Mouse (Mus musculus): ENCODE results near the gene Ism2. TPM values are rescaled to one million over a fixed set of nuclear protein-coding genes. Genes with fewer than 3 reads are reported as not detected.

The Ism2 gene
- total and polyA plus RNA-seq, 3 experiments, result not detected

DNA sequence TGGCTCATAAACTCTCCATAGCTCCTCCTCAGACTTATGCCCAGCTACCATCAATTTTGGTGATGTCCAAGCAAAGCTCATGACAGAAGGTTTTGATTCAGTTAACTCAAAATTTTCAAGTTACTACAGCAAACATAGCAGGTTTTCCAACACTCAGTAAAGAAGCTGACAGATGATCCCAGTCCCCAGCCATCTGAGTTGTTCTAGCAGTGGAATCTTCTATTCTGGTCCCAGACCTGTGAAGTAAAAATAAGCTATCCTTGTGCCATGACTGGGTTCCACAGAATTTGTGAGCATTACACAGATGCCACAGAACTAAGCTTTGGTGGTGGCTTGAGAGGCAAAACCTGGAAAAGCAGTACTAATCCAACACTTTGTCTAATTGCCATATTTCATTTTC, 34.3 kb upstream of the Ism2 start:
- Histone ChIP-seq H3K4me3 (ENCODE audit: control insufficient read depth in 1 of 2, insufficient read depth in 1 of 2, low read depth in 2 of 2, low read length in 2 of 2) (no peak overlapping the region), H3K79me2 (ENCODE audit: control insufficient read depth, insufficient read depth, low read length, poor library complexity) (no peaks in the 10 kb centered on the region), H3K4me1 (ENCODE audit: control insufficient read depth in 1 of 2, insufficient read depth in 2 of 2, low read length in 2 of 2) (peaks cover 9 to 21% of the 10 kb centered on the region in 2 experiments), H3K27ac (ENCODE audit: control insufficient read depth, low read depth, low read length) (no peak overlapping the region), H3K9me3 (replicated peaks; ENCODE audit: insufficient read depth, low read length) (no peaks in the 10 kb centered on the region), H3K27me3 (ENCODE audit: control insufficient read depth in 1 of 2, insufficient read depth in 2 of 2, low read length in 2 of 2) (no peaks in the 10 kb centered on the region), H3K9ac (ENCODE audit: control insufficient read depth, low read depth, low read length, poor library complexity, severe bottlenecking) (no peak overlapping the region), H3K36me3 (ENCODE audit: control insufficient read depth in 1 of 2, insufficient read depth in 2 of 2, low read length in 2 of 2) (peaks cover 2 to 21% of the 10 kb centered on the region in 2 experiments)
- DNase-seq (ENCODE audit: low read depth, low spot score), result no peak
- TF ChIP-seq TCF12 (IDR thresholded peaks at IDR 0.05; ENCODE audit: low read depth, low read length) (no peak), ZMIZ1 (IDR thresholded peaks at IDR 0.05; ENCODE audit: low read depth, low read length) (no peak), ETS1 (IDR thresholded peaks at IDR 0.05; ENCODE audit: low read depth, low read length) (no peak), ZNF384 (IDR thresholded peaks at IDR 0.05; ENCODE audit: low read depth, low read length) (no peak), ZKSCAN1 (IDR thresholded peaks at IDR 0.05; ENCODE audit: low read depth, low read length) (no peak), USF2 (IDR thresholded peaks at IDR 0.05; ENCODE audit: borderline replicate concordance in 1 of 2, insufficient read depth in 1 of 2, low read depth in 1 of 2, low read length in 2 of 2) (no peak), NELFE (IDR thresholded peaks at IDR 0.05; ENCODE audit: low read depth, low read length) (no peak), MYB (IDR thresholded peaks at IDR 0.05; ENCODE audit: low read depth, low read length) (no peak), CHD2 (IDR thresholded peaks at IDR 0.05; ENCODE audit: low read length) (no peak), BHLHE40 (IDR thresholded peaks at IDR 0.05; ENCODE audit: borderline replicate concordance, low read depth, low read length) (no peak), HCFC1 (IDR thresholded peaks at IDR 0.05; ENCODE audit: low read depth, low read length) (no peak), CHD1 (IDR thresholded peaks at IDR 0.05; ENCODE audit: low read depth, low read length) (no peak), MXI1 (IDR thresholded peaks at IDR 0.05; ENCODE audit: low read depth, low read length) (no peak), EP300 (IDR thresholded peaks at IDR 0.05; ENCODE audit: low read depth in 1 of 2, low read length in 2 of 2) (no peak), MAFK (IDR thresholded peaks at IDR 0.05; ENCODE audit: borderline replicate concordance, low read depth, low read length) (no peak), SMC3 (IDR thresholded peaks at IDR 0.05; ENCODE audit: low read depth, low read length) (no peak), POLR2AphosphoS2 (IDR thresholded peaks at IDR 0.05; ENCODE audit: low read length) (no peak)

DNA sequence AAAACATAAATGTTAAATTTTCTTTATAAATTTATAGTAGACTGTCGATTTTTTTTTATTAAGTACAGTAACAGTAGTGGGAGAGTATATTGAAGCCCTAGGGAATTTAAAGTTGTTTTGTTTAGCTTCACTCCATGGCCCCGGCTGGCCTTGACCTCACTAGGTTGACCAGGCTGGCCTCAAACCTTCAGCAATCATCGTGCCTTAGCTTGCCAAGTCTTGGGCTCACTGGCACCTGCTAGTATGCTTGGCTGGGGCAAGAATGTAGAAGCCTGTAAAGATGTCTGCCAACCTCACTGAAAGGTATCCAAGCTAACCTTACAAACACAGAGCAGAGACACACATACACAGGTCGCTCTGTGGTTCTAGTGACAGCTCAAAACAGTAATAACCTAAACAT, 33.0 kb upstream of the Ism2 start:
- H3K27ac ChIP-seq (ENCODE audit: control insufficient read depth, low read depth, low read length), result no peak overlapping the region
- TF ChIP-seq ZC3H11A (IDR thresholded peaks at IDR 0.05; ENCODE audit: low read depth, low read length) (no peak), ELF1 (IDR thresholded peaks at IDR 0.05; ENCODE audit: low read depth, low read length) (no peak)
- peaks cover 2 to 30% of the 10 kb centered on the region in 2 experiments for H3K36me3 ChIP-seq (ENCODE audit: control insufficient read depth in 1 of 2, insufficient read depth in 2 of 2, low read length in 2 of 2)
- DNase-seq (ENCODE audit: low read depth, low spot score), result no peak
- H3K9ac ChIP-seq (ENCODE audit: control insufficient read depth, low read depth, low read length, poor library complexity, severe bottlenecking), result no peak overlapping the region
- H3K79me2 ChIP-seq (ENCODE audit: control insufficient read depth, insufficient read depth, low read length, poor library complexity), result no peaks in the 10 kb centered on the region
- no peaks in the 10 kb centered on the region for H3K9me3 ChIP-seq (replicated peaks; ENCODE audit: insufficient read depth, low read length)
- H3K4me3 ChIP-seq (ENCODE audit: control insufficient read depth in 1 of 2, insufficient read depth in 1 of 2, low read depth in 2 of 2, low read length in 2 of 2), result no peak overlapping the region
- H3K4me1 ChIP-seq (ENCODE audit: control insufficient read depth in 1 of 2, insufficient read depth in 2 of 2, low read length in 2 of 2), result peaks cover 12 to 27% of the 10 kb centered on the region in 2 experiments
- H3K27me3 ChIP-seq (ENCODE audit: control insufficient read depth in 1 of 2, insufficient read depth in 2 of 2, low read length in 2 of 2), result no peaks in the 10 kb centered on the region

Data from MEL (cell line).